Mouse (Mus musculus) spleen, adult 2 months (tissue): Measurements from ENCODE around the gene Rgs3. TPM values are rescaled to one million over a fixed set of nuclear protein-coding genes. Genes with fewer than 3 reads are reported as not detected.

Experiments used
- DNase-seq, 2 experiments: peaks; one replicate each; pipeline versions ENCODE4 v3.0.0 to v3.0.0-alpha.2; 2012 to 2021; ENCODE audit warnings: low spot score in 2 of 2, low read depth in 1 of 2
- H3K27ac ChIP-seq: fragments of 200-500 bp; 2 replicates; pipeline ENCODE4 v1.5.1; 2012; ENCODE audit warnings: low read length, inconsistent platforms; ENCODE audit not compliant: insufficient read depth
- H3K27me3 ChIP-seq: fragments of 200-500 bp; 2 replicates; pipeline ENCODE4 v1.6.1; 2012; ENCODE audit warnings: mild to moderate bottlenecking, moderate library complexity, low read length, inconsistent platforms; ENCODE audit not compliant: control insufficient read depth, insufficient read depth
- H3K36me3 ChIP-seq: fragments of 200-500 bp; 2 replicates; pipeline ENCODE4 v1.6.1; 2012; ENCODE audit warnings: mild to moderate bottlenecking, low read length, inconsistent platforms; ENCODE audit not compliant: control insufficient read depth, insufficient read depth
- H3K4me1 ChIP-seq: fragments of 200-500 bp; 2 replicates; pipeline ENCODE4 v1.6.1; 2011; ENCODE audit warnings: inconsistent platforms; ENCODE audit not compliant: control insufficient read depth, insufficient read depth, insufficient read length
- H3K4me3 ChIP-seq: fragments of 200-500 bp; 2 replicates; pipeline ENCODE4 v1.5.1; 2011; ENCODE audit warnings: mild to moderate bottlenecking, inconsistent platforms; ENCODE audit not compliant: insufficient read depth, insufficient read length; ENCODE audit errors: extremely low read depth
- CTCF ChIP-seq: fragments of 200-500 bp; IDR thresholded peaks from 2 replicates; pipeline ENCODE4 v1.5.1; 2011; ENCODE audit warnings: mild to moderate bottlenecking, inconsistent platforms; ENCODE audit not compliant: insufficient read depth, insufficient read length, insufficient replicate concordance; ENCODE audit errors: extremely low read depth
- POLR2A ChIP-seq: fragments of 200-500 bp; IDR thresholded peaks from 2 replicates; pipeline ENCODE4 v1.6.1; 2011; ENCODE audit warnings: low read depth, low read length, inconsistent platforms
- WGBS: fragments of 180-500 bp; shearing (Covaris S2); methylation state at CpG from one replicate; pipeline ENCODE4 v1.1.7; 2018; 5-methylcytosine and 5-hydroxymethylcytosine counted together
- polyA plus RNA-seq: library from polyadenylated mRNA; depleted of rRNA; stranded (reverse); fragments of >200 nt; gene quantifications from 2 replicates; pipeline ENCODE4 v1.2.3, GENCODE M21; 2012; rRNA removed

The Rgs3 gene
- polyA plus RNA-seq: 51.7 and 57.5 TPM in 2 replicates

- TF ChIP-seq CTCF: no peak
- no peak for TF ChIP-seq POLR2A
- no peak within 1 kb of the TSS for H3K4me3 ChIP-seq
- no peaks in the 10 kb centered on the region for H3K27me3 ChIP-seq
- no peak within 1 kb of the TSS for H3K27ac ChIP-seq
- DNase-seq: no peak
- H3K36me3 ChIP-seq: no peaks in the 10 kb centered on the region
- H3K4me1 ChIP-seq: peaks cover 2% of the 10 kb centered on the region; the same call in 1 of the 2 replicates
- 34% methylated on average over 6 of the region's 6 CpGs for WGBS
These were observed at the start of gene Rgs3 for GRCm38 (mm10) chr4:62559797-62560329. Gene Rgs3 (plus strand): TSS chr4:62559847.

DNA sequence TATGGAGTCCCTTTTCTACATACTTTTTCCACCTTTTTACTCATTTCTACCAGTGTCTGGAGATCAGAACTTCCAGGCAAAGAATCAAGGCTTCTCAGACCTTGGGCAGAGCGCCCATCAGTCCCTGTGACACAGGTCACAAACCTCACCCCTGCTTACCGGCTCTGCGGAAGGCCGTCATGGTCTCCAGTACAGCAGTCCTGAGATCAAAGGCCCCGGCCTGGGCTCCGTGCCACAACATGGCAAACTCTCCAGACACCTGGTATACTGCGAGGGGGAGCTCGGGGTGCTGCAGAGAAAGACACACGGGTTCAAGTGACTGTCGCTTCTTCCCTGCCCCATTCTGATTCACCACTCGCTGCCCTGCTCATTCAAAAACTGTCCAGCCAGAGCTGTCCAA, 49.7 kb upstream of the Rgs3 start:
- Histone ChIP-seq H3K4me3 (no peak overlapping the region), H3K27ac (no peak overlapping the region), H3K36me3 (peaks cover 40% of the 10 kb centered on the region), H3K27me3 (no peaks in the 10 kb centered on the region), H3K4me1 (no peaks in the 10 kb centered on the region)
- DNase-seq: no peak
- 98% methylated on average over 11 of the region's 11 CpGs for WGBS
- no peak for TF ChIP-seq POLR2A
- no peak for TF ChIP-seq CTCF

- peaks cover 9% of the 10 kb centered on the region; the same call in 1 of the 2 replicates for H3K4me1 ChIP-seq
- no peaks in the 10 kb centered on the region for H3K27me3 ChIP-seq
- H3K36me3 ChIP-seq: peaks cover 33% of the 10 kb centered on the region
- no peak overlapping the region for H3K27ac ChIP-seq
- TF ChIP-seq CTCF (no peak), POLR2A (no peak)
- no peak for DNase-seq
- H3K4me3 ChIP-seq: no peak overlapping the region
- 73% methylated on average over 11 of the region's 11 CpGs for WGBS
These were observed 45.6 kb upstream of the Rgs3 start for GRCm38 (mm10) chr4:62513998-62514506.

GRCm38 (mm10) chr4:62514995-62515394, 44.7 kb upstream of the Rgs3 start:
- peaks cover 29% of the 10 kb centered on the region for H3K36me3 ChIP-seq
- no peak for DNase-seq
- WGBS: 82% methylated on average over 7 of the region's 7 CpGs
- H3K27me3 ChIP-seq: no peaks in the 10 kb centered on the region
- peak overlapping the region; percentile 18; the same call in 1 of the 2 replicates for H3K4me3 ChIP-seq
- peak overlapping the region; percentile 37; the same call in 1 of the 2 replicates for H3K27ac ChIP-seq
- TF ChIP-seq CTCF: no peak
- TF ChIP-seq POLR2A: no peak
- peaks cover 9% of the 10 kb centered on the region; the same call in 1 of the 2 replicates for H3K4me1 ChIP-seq

GRCm38 (mm10) chr4:62515490-62515889, 44.2 kb upstream of the Rgs3 start:
- Histone ChIP-seq H3K27ac (peak overlapping the region; percentile 61), H3K36me3 (peaks cover 24% of the 10 kb centered on the region), H3K27me3 (no peaks in the 10 kb centered on the region), H3K4me1 (peaks cover 9% of the 10 kb centered on the region; the same call in 1 of the 2 replicates), H3K4me3 (peak overlapping the region; percentile 2; the same call in 1 of the 2 replicates)
- 54% methylated on average over 3 of the region's 3 CpGs for WGBS
- DNase-seq: no peak
- TF ChIP-seq CTCF: no peak
- no peak for TF ChIP-seq POLR2A

- TF ChIP-seq CTCF: no peak
- TF ChIP-seq POLR2A: no peak
- WGBS: 63% methylated on average over 2 of the region's 2 CpGs
- no peak for DNase-seq
- no peaks in the 10 kb centered on the region for H3K27me3 ChIP-seq
- H3K4me3 ChIP-seq: peak overlapping the region; percentile 2; the same call in 1 of the 2 replicates
- H3K4me1 ChIP-seq: peaks cover 9% of the 10 kb centered on the region; the same call in 1 of the 2 replicates
- peak overlapping the region; percentile 61 for H3K27ac ChIP-seq
- peaks cover 22% of the 10 kb centered on the region for H3K36me3 ChIP-seq
These were observed 43.6 kb upstream of the Rgs3 start for GRCm38 (mm10) chr4:62516079-62516478.

GRCm38 (mm10) chr4:62516579-62516978, 43.1 kb upstream of the Rgs3 start:
- no peak for DNase-seq
- no peak for TF ChIP-seq CTCF
- no peak for TF ChIP-seq POLR2A
- Histone ChIP-seq H3K4me3 (no peak overlapping the region), H3K4me1 (peaks cover 9% of the 10 kb centered on the region; the same call in 1 of the 2 replicates), H3K36me3 (peaks cover 19% of the 10 kb centered on the region), H3K27me3 (no peaks in the 10 kb centered on the region), H3K27ac (peak overlapping the region; percentile 61; the same call in 1 of the 2 replicates)
- WGBS: 74% methylated on average over 1 of the region's 1 CpGs
